Mouse (Mus musculus) heart, adult 11 months (tissue): ENCODE data around the gene Gm527.

ENCODE experiments used
- DNase-seq: peaks from one replicate; pipeline ENCODE4 v3.0.0; 2022

The Gm527 gene

DNA sequence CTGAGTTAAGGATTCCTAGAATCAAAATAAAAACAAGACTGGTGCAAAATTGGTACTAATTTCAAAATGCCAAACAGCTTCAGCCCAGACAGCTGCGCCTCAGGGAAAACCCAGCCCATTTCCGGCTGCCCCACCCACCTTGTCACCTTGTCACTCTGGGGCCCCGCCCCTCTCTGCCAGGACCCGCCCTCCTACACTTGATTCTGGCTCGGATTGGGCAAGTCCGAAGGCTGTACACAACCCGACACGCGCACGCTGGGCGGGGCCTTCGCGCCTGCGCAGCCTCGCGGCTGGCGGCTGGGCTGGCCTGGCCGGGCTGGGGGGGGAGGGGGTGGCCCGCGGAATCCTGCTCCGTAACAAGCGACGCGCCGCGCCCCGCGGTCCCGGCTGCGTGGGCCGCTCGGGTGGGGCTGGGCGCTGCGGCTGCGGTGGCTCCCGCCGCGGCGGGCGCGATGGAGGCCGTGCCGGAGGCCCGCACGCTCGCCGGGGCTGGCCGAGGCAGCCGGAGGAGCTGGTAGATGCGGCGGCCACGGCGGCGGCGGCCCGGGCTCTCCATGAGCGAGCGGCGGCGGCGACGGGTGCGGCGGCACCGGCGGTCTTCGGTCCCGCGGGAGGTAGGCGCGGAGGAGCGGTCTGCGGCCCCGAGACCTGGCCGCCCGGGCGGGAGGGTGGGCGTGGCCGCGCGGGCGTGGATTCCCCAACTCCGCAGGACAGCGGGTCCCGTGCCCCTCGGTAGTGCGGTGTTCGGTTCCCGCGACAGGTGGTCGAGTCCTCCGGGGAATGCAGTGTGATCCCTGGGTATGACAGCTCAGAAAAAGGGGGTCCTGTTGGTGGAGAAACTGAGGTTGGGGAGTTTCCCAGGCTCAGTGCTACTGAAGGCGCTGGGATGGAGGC is at the start of gene Gm527:
Gm527 (plus strand) TSS at position 329 of the 894 bp plus-strand sequence.
- peak; percentile 100 for DNase-seq

DNA sequence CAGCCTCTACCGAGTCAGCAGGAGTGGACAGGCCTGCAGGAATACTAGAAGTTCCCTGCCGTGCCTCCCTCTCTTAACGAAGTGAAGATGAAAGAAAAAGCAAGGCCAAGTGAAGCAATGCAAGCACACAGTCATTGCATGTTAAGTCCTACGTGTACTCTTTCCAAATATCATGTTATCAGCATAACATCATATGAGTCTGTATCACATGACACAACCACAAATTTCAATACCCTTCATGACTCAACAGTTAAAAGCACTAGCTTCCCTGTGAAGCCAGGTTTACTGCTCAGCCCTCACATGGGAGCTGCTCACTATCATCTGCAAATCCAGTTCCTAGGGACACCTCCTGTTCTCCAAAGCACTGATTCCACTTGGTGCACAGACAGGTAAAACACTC is 46.6 kb upstream of the Gm527 start:
- DNase-seq: no peak

GRCm38 (mm10) chr12:64897060-64897730 is 20.5 kb upstream of the Gm527 start:
- peak; percentile 74 for DNase-seq

DNA sequence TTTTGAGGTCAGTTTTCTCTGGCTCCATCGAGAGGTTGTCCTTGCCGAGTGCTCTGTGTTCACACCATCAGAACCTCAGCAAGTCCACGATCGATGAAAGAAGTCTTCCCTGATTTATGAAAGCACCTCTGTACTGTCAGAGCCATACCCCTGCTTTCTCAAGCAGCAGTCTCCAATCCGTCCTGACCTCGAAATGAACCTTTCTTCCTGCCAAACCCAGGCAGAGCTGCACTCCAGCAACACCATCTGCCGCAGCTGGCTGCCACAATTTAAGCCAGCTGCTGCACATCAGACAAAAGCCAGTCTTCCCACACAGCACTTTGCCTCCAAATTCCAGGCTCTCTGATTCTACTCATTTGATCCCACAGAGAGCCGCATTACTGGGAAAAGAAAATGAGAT is 15.2 kb upstream of the Gm527 start:
- peak; percentile 98 for DNase-seq

- DNase-seq: peak; percentile 92
These were observed 14.5 kb upstream of the Gm527 start for GRCm38 (mm10) chr12:64903186-64903585.

GRCm38 (mm10) chr12:64912996-64913395 is 4.7 kb upstream of the Gm527 start:
- peak; percentile 45 for DNase-seq

- no peak for DNase-seq
These were observed 971 bp upstream of the Gm527 start for GRCm38 (mm10) chr12:64916735-64917134.

DNA sequence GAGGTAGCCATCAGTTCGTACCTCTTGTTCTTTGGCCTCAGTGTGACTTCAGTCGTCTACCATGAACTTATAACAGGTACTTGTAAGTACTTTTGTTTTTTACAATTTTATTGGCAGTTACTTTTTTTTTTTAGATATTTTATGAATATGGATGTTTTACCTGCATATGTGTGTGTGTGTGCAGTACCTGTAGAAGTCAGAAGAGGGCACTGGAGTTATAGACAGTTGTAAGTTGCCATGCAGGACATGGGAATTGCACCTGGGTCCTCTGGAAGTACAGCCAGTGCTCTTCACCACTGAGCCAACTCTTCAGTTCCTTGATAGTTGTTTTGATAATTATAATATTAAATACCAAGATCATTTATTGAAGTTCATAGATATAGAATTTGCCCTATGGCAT is 19.8 kb downstream of the Gm527 start:
- no peak for DNase-seq

DNA sequence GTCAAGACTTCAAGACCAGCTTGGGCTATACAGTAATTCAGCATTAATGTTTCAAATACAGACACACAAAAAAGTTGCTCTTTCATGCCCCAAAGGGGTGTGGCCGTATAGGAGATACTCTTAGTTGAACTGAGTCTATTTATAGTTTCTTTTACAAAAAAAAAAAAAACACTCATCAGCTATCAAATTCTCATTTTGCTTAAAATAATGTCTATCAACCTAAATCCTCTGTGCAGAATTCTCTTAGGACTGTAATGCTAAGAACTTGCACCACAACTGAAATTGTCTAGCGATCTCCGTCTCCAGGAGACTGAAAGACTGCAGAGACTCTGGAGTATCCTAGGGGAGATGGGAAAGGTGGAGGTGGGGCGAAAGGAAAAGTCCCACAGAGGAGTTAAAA is 46.9 kb downstream of the Gm527 start:
- DNase-seq: no peak

DNA sequence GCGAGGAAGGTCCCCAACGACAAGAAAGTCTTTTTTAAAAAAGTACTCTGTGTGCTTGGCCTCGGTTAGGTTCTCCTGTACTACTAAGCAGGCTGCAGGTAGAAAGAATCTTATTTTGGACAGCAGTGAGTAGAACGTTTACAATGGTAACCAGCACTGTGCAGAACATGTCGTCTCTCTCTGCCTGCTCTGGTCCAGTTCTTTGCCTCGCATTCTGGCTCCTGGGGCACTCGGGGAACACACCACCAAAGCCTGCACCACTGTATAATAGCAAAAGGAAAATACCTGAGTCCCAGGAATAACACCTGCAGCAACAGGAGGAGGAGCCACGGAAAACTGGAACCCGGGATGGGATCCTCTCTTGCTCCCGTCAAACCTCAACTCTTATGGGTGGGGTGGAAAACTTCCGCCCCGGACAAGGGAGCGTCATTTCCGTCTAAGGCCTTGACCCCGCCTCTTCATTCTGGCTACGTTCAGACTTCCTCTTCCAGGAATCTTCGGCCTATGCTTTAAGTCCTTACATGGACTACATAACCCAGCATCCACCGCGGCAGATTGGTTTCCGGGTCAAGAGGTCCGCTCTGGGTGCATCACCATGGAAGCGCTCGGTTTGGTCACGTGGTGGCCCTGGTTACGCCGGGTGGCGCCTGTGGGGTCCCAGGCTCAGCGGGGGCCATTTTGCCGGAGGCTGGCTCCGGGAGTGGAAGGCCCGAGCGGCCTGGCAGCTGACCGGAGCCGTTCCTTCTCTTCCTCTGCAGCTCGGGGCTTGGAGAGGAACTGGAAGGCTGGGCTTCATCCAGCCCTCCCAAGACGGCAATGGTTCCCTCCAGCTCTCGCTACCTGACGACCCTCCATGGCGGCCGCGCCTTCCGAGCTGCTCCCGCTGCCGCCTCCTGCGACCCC is 47.7 kb downstream of the Gm527 start, which contains the start of the genes Klhl28 and Togaram1:
Klhl28 (minus strand) TSS at position 411 of the 903 bp plus-strand sequence.
Togaram1 (plus strand) TSS at position 681 of the 903 bp plus-strand sequence.
- peak; percentile 100 for DNase-seq

DNA sequence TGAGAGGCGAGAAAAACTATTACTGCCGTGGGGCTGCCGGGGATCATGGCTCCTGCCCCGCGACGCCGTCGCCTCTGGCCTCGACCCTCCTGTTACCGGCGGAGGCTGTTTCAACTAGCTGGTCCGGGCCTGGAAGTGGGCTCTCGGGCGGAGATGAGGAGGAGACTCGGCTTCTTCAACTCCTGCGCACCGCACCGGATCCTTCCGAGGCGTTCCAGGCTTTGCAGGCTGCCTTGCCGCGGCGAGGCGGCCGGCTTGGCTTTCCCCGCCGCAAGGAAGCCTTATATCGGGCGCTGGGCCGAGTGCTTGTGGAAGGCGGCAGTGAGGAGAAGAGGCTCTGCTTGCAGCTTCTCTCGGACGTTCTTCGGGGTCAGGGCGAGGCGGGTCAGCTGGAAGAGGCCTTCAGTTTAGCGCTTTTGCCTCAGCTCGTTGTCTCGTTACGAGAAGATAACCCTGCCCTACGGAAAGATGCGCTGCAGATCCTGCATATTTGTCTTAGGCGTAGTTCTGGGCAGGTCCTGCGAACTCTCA is 48.5 kb downstream of the Gm527 start:
- DNase-seq: no peak

DNA sequence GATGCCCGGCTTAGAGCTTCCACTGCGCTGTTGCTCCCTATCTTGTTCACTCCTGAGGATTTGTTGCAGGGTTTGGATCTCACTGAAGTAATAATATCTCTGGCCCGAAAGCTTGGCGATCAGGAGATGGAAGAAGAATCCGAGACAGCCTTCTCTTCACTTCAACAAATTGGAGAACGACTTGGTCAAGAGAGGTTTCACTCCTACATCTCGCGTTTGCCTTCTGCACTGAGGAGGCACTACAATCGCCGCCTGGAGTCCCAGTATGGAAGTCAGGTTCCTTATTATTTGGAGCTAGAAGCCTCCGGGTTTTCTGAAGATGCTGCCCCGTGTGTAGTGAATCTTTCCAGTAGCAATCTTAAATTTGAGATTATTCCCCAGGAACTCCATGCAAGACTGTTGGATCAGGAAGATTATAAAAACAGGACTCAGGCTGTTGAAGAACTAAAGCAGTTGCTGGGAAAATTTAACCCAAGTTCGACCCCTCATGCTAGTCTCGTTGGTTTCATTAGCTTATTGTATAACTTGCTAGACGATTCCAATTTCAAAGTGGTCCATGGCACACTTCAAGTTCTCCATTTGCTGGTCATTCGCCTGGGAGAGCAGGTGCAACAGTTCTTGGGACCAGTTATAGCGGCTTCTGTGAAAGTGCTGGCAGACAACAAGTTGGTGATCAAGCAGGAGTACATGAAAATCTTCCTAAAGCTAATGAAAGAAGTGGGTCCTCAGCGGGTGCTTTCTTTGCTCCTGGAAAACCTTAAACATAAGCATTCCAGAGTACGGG is 49.1 kb downstream of the Gm527 start:
- DNase-seq: peak; percentile 74

DNA sequence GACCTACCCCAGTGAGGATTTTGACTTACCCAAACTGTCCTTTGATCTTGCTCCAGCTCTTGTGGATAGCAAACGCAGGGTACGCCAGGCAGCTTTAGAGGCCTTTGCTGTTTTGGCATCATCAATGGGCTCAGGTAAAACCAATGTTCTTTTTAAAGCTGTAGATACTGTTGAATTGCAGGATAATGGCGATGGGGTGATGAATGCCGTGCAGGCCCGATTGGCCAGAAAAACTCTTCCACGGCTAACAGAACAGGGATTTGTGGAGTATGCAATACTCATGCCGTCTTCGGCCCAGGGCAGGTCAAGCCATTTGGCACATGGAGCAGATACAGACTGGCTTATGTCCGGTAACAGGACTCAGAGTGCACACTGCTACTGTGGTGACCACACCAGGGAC is 49.8 kb downstream of the Gm527 start:
- peak; percentile 88 for DNase-seq

DNA sequence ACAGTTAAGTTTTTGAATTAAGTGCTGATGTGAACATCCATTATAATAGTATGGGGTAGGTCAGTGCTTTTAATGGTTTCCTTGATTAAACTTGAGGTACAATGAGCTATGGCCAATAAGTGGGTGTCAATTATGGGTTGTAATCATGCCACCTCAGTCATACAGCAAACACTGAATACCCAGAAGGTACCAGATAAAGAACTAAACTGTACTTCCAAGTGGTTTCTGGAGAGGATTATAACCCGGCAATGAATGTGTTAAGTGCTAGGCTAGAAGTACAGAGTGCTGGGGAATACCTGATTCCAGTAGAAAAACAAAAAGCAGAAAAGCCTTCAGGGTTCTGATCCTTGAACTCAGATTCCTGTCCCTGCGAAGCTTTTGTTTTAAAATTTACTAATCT is 50.4 kb downstream of the Gm527 start:
- no peak for DNase-seq

DNA sequence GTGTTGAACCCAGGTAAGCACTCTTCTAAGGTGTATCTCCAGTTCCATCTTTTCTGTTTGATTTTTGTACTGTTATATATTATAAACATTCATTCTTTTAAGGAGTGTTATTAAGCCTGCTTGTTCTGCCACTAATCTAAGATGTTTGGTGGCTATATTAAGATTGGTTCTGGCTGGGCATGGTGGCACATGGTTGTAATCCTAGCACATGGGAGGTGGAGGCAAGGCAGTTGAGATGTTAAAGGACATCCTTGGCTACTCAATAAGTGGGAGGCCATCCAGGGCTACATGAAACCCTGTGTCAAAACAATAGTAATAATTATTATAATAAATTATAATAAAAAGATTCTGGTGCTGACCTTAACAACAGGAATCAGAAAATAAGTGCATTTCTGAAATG is 53.7 kb downstream of the Gm527 start:
- DNase-seq: no peak

GRCm38 (mm10) chr12:64972063-64972462 is 54.4 kb downstream of the Gm527 start:
- no peak for DNase-seq
